Mouse (Mus musculus) layer of hippocampus, adult 2 months (tissue): ENCODE data around the gene Snn. TPM values are rescaled to one million over a fixed set of nuclear protein-coding genes. Genes with fewer than 3 reads are reported as not detected.
A peak's percentile ranks its signal among the peaks of the same experiment; 100 is the strongest.

ENCODE experiments used
- DNase-seq, 2 experiments: peaks; one replicate each; pipeline ENCODE4 v3.0.0; 2022; ENCODE audit warnings: low spot score in 2 of 2
- H3K27ac ChIP-seq: fragments of 200-600 bp; 2 replicates; pipeline ENCODE4 v1.8.1; 2022
- H3K4me3 ChIP-seq: fragments of 200-600 bp; 2 replicates; pipeline ENCODE4 v1.8.1; 2022; ENCODE audit warnings: mild to moderate bottlenecking
- CTCF ChIP-seq: fragments of 200-600 bp; conservative IDR thresholded peaks from 2 replicates; pipeline ENCODE4 v1.8.1; 2022; ENCODE audit warnings: antibody characterized with exemption, mild to moderate bottlenecking, moderate library complexity
- total RNA-seq, 2 experiments: library from RNA; stranded (reverse); gene quantifications; 2 replicates each; pipeline ENCODE4 v1.2.3; 2021

Gene Snn
- total RNA-seq, 2 experiments from 2014 or later = 171 TPM

DNA sequence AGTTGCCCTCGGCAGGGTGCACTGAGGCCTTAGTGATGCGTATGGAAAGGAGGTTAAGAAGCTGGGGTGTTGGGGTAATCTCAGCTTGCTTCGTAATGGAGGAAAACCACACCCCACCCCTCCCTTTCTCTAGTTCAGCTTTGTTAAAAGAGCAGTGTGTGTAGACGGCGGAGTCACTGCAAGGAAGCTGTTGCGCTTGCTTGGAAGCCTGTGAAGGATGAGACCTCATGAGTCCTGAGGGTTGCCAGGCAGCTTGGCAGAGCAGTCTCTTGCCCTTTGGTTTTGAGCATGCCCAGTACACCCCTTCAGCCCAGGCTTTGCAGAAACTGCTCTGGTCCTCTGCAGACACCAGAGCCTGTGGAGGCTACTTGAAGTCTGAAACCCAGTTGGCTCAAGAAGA, 12.3 kb downstream of the Snn start:
- TF ChIP-seq CTCF = no peak
- peak overlapping the region; percentile 64 for H3K27ac ChIP-seq
- no peak for DNase-seq
- no peak overlapping the region for H3K4me3 ChIP-seq

DNA sequence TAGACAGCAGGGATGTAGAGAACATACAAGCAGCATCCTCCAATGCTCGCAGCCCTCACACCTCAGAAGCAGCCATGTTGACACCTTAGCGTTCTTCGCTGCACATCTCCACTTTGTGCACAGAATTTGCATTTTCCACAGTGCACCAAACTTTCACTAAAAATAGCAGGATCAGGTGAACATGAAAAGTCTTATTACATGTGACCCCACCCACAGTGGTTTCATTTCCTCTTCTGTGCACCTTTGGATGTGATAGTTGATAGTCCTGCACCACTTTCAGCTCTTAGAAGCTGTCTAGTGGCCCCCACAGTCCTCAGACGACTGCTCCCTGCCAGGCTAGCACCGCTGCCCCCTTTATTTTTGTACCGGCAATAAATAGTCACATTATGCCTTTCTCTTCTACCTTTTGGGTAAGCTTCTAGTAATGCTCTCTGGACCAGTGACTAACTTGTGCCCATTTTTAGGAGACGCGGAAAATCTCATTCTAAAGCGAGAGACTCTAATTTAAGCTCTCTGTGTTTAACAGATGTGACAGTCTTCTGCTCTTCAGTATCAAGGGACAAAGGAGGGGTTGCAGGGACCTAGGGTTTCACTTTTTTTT, 17.0 kb downstream of the Snn start:
- no peak for TF ChIP-seq CTCF
- no peak overlapping the region for H3K4me3 ChIP-seq
- no peak for DNase-seq
- H3K27ac ChIP-seq = no peak overlapping the region

DNA sequence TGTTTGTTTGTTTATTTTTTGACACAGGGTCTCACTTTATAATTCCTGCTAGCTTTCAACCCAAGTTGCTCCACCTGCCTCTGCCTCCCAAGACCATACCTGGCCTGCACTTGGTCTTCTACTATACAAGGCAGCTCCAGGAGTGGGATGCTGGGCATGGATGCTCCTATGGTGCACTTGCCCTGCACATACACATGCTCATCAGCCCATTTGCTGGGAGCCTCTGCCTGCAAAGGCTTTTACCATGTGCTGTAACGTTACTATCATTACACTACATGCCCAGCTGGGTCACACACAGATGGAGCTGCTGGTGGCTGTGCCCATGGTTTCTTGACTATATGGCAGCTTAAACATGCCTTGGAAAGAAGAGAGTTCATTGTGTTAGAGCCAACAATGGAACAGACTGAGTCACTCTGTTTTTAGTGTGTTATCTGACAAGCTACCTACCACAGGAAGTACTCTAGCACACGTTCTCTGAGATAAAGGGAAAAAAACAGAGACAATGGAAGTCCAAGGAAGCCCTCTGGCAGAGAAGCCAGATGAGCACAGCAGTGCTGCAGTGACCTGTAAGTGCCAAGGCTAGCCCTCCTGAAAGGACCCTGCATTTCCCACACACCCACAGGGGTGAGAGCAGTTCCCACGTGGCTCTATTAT, 17.6 kb downstream of the Snn start:
- no peak overlapping the region for H3K4me3 ChIP-seq
- TF ChIP-seq CTCF = no peak
- no peak for DNase-seq
- 0 out of 2 replicates have a peak overlapping the region, but pooled peaks have one; percentile 28 for H3K27ac ChIP-seq

DNA sequence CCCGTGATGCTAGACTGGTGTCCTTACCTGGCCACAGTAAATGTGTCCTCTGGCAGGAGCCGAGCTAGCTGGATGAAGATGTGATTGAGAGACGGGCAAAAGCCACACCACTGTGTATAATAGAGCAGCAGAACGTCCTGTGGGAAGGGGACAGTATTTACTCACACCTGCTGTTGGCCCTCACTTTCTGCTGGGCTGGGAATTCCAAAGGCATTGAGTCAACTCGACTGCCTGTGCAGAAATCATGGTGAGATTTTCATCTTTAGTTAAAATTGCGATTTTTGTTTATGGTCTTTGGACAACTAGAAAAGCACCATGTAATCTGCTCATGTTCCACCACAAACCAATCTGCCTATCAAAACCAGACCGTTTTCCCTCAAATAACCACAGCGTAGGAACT, 23.4 kb downstream of the Snn start:
- Histone ChIP-seq H3K27ac (no peak overlapping the region), H3K4me3 (no peak overlapping the region)
- no peak for DNase-seq
- TF ChIP-seq CTCF = no peak

DNA sequence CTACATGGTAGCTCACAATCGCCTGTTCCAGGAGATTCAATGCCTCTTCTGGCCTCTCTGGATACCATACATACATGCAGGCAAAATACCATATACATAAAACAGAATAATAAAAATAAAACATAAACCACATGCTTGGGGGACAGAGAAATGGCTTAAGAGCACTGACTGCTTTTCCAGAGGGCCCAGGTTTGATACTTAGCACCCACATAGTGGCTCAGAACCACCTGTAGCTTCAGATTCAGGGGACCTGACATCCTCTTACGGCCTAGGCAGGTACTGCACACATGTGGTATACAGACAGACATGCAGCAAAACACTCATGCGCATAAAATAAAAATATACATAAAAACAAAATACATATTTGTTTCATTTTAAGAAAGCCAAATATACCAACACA, 25.6 kb downstream of the Snn start:
- H3K27ac ChIP-seq = no peak overlapping the region
- no peak for TF ChIP-seq CTCF
- no peak overlapping the region for H3K4me3 ChIP-seq
- no peak for DNase-seq

DNA sequence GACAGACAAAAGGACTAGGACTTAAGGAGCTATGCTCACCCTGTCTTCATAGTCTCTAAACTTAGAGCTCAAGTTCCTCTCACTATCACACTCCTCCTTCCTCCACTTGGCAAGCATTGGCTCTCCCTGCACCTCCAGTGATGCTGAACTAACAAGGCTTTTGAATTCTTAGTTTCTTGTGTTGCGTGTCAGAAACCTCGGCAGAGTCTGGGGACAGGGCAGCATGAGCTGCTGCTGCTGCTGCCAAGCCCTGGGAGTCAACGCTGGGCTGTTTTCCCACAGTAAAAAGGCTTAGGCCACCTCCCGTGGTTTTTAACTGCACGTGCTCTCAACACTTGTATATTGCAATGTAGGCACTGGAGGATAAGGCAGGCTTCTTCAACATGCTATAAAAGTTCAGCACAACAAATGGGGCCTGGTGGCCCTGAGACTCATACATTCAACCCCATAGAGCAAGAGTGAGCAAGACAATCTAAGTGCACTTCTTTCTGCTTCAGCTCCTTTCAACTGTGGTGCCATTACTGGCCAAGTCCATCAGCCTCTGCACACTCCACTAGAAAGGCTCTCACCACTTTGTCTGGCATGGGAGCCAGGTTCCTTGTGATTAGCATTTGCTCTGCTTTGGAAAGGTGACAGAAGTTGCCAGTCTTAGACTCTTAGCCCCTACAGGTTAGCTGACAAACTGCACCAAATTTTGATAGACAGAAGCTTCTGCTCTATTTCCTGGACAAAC, 26.3 kb downstream of the Snn start:
- H3K27ac ChIP-seq = peak overlapping the region; percentile 63
- no peak for DNase-seq
- peak; percentile 64 for TF ChIP-seq CTCF
- no peak overlapping the region for H3K4me3 ChIP-seq

DNA sequence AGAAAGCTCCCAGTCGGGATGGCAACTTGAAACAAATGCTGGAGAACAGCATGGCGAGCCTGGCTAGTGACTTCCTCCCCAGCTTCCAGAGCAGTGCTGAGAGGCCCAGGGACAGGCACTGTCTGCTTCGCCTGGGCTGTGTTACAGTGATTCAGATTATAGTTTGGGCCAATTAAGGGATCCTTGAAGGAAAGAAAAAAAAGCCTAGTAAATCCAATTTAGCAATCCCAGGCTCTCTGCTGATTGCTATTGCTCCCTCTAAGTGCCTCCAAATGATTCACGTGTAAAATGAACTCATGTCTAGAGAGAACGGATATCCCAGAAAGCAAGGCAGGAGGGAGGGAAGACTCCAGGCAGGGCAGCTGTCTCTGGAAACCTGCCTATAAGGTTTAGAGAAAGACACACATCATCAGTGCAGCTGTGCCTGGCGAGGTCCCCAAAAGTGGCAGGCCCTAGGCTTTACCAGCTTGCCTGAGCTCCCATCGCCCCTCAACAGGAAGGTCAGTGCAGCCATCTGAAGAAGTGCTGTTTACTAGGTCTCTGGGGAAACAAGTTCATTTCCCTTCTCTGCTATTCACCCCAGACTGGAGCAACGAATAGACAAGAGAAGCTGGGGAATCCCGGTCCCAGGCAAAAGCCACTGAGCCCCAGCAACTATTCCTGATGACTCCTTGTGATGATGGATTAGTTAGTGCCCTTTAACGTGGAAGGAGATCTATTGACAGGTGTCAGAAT, 30.3 kb downstream of the Snn start:
- no peak for TF ChIP-seq CTCF
- Histone ChIP-seq H3K27ac (peak overlapping the region; percentile 84), H3K4me3 (no peak overlapping the region)
- DNase-seq = no peak

DNA sequence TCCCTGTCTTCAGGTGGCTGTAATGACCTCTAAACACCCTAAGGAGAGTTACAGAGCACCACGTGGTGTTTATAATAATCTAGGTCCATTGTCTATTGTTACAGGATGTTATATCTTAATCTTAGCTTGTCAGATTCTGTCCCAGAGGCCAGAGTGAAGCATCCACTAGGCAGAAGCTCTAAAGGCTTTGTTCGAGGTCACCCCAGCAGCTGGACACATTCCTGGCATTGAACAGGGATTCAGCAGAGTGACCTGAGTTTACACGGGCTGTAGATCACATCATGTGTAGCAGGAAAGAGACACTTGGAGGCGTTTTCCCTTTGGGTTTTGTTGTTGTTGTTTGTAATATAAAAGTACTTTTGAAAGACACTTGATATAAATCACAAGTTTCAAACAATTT, 31.3 kb downstream of the Snn start:
- H3K4me3 ChIP-seq = no peak overlapping the region
- H3K27ac ChIP-seq = peak overlapping the region; percentile 84
- no peak for DNase-seq

DNA sequence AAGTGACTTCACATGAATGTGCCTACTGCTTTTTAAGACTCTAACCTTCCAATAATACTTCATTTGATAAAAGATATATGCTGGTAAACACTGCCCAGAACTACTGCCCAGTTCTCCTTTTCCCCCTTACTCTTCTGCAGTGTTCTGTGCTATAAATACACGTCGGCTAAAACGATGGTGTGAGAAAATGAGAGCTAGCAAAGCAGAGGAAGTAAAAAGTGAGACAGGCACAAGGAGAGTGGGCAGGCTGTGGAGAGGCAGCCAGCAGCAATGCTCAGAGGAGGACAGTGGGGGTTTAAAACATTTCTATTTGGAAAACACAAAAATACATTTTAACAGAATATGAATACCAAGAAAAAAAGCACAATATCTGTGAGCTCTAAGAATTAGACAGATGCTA, 31.8 kb downstream of the Snn start:
- Histone ChIP-seq H3K4me3 (no peak overlapping the region), H3K27ac (peak overlapping the region; percentile 84)
- TF ChIP-seq CTCF = no peak
- peak in 1 of 2 experiments; percentile 69 for DNase-seq

More for the DNA sequence above, 31.3 kb downstream of the Snn start:
- no peak for TF ChIP-seq CTCF

DNA sequence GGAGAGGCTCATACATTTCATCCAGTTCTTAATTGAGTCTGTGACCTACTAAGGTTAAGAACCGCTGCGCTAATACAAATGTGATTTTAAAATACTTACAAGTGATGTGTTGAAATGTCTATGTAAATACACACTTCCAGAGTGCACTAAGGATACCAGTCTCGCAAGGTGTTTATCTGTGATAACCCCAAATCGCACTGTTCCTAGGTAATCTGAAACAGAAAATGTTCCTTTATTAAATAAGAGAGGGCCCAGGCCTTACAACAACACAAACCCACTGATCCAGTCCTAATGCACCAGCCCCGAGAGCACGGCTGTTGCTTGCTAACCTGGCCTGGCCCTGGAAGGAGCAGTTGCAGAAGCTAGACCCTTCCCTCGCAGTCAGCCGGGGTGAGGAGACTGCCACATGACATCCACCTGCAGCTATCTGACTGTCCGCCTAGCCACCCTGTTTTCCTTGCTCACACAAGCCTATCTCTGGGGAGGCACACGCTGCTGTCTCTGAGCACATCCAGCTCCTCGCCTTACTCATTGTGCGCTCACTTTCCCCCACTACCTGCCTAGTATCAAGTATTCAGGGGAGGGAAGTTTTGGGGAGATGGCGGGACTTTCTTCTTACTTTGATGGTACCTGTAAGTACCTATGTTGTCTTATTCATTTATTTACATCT, 33.1 kb downstream of the Snn start:
- Histone ChIP-seq H3K27ac (peak overlapping the region; percentile 84), H3K4me3 (no peak overlapping the region)
- no peak for TF ChIP-seq CTCF
- no peak for DNase-seq

DNA sequence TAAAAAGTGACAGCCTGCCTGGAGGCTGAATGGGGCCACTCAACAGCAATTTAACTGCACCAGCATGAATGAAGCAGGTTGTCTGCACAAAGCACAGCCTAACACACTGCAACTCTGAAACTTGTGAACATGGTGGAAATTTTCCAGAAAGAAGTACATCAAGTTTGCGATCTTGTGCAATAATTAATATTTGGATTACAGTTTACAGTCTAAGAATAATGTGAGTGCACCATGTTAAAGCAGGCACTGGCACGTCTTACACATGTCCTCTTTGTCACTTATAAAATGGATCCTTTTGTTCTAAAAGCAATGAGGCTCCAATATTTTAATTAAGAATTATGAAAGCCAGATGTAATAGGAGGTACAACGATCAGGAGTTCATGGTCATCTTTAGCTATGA, 36.6 kb downstream of the Snn start:
- no peak overlapping the region for H3K27ac ChIP-seq
- no peak for TF ChIP-seq CTCF
- no peak for DNase-seq
- H3K4me3 ChIP-seq = no peak overlapping the region

DNA sequence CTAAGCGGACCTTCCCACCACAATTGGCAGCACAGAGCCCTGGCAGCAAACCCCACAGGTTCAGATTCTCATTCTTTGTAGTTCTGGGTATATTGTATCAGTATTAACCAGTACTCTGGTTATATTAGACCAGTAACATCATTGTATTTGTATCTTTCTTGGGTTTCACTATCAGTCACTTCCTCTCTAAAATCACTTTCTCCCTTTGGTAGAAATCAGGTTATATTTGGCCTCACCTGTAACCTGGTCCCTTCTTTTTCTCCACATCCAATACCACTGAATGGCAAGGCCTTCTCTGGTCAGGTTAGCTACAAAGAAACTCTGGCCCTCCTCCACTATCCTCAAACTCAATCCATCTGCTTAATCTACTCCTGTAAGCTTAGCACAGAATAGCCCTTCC, 44.2 kb downstream of the Snn start:
- H3K4me3 ChIP-seq = no peak overlapping the region
- no peak for TF ChIP-seq CTCF
- no peak for DNase-seq
- no peak overlapping the region for H3K27ac ChIP-seq
